In the genomic region with DNA sequence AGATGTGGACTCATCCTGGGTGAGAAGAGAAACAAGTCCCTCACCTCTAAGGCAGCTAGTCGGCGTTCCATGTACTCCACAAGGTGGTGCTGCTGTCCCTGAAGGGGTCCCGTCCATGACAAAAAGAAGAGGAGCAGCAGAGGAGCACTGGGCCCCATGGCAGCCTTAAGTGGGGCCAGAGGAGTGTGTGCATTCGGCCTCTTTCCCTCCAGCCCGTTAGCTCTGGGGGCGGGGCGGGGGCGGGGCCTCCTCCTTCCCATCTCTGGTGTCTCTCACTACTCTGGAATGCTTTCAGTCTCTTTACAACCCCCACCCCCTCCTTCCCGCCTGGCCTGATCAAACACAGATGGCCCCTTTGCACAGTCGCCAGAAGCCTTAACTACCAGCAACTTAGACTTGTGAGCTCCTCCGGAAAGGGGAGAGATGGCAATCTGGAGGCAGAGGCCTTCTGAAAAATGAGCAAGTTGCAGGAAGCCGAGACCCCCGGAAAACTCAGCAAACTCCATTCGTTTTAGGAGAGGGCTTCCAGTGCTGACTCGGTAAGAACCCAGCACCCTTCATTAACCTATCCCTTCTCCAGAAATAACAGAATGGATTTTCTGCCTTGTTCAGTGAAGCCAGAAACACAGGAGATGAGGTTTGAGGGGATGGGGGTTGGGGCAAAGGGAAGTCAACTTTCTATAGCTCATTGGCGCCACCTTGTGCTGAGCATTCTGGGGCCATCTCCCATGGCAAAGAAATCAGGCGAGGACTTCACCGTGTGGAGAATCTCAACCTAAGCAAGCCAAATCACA, we compare ENCODE assay signal across 8 mouse cellular contexts. TPM values are rescaled to one million over a fixed set of nuclear protein-coding genes. Genes with fewer than 3 reads are reported as not detected.
A peak's percentile ranks its signal among the peaks of the same experiment; 100 is the strongest.
DNase-seq lines count a peak whose midpoint lies in the region; ATAC-seq and TF ChIP-seq lines count a peak whose summit lies in the region.

TSS of gene Olfml3 (minus strand) at position 224 of the 794 bp plus-strand sequence.

- peak; percentile 77 for ATAC-seq in heart, embryonic 13.5 days (ENCODE audit: extremely low read depth, insufficient number of reproducible peaks, low FRiP score, low TSS enrichment)
- peak; percentile 76 for ATAC-seq in kidney, postnatal 0 days (replicated peaks; ENCODE audit: low FRiP score, low read depth)
- ATAC-seq in liver, embryonic 11.5 days (replicated peaks; ENCODE audit: low FRiP score): peak; percentile 81

- H3K4me3 ChIP-seq in heart, embryonic 13.5 days: peak within 1 kb of the TSS; percentile 51
- H3K4me3 ChIP-seq in kidney, postnatal 0 days (replicated peaks; ENCODE audit: low read depth, low read length): peak within 1 kb of the TSS; percentile 33
- H3K4me3 ChIP-seq in liver, embryonic 11.5 days (ENCODE audit: low read depth, low read length): peak within 1 kb of the TSS; percentile 34

- no peaks in the 10 kb centered on the region for H3K9me3 ChIP-seq in heart, embryonic 13.5 days
- H3K9me3 ChIP-seq in kidney, postnatal 0 days (replicated peaks; ENCODE audit: low read length): no peaks in the 10 kb centered on the region
- H3K9me3 ChIP-seq in liver, embryonic 11.5 days (ENCODE audit: control insufficient read depth, low read length): no peaks in the 10 kb centered on the region

- peaks cover 18% of the 10 kb centered on the region for H3K36me3 ChIP-seq in heart, embryonic 13.5 days
- peaks cover 6% of the 10 kb centered on the region; the same call in 1 of the 2 replicates for H3K36me3 ChIP-seq in kidney, postnatal 0 days (ENCODE audit: insufficient read depth, low read length)
- H3K36me3 ChIP-seq in liver, embryonic 11.5 days (ENCODE audit: control insufficient read depth, insufficient read depth, low read length): no peaks in the 10 kb centered on the region; the same call in none of the 2 replicates
- H3K36me3 ChIP-seq in splenic B cell, adult 2 months (ENCODE audit: control insufficient read depth, insufficient read depth, low read length, poor library complexity, severe bottlenecking): 0 out of 2 replicates have a peak, but pooled peaks cover 3% of the 10 kb centered on the region

- WGBS in heart, embryonic 13.5 days: under 1% methylated on average over 18 of the region's 18 CpGs
- under 1% methylated on average over 18 of the region's 18 CpGs for WGBS in kidney, postnatal 0 days
- under 1% methylated on average over 18 of the region's 18 CpGs for WGBS in liver, embryonic 11.5 days

- H3K9ac ChIP-seq in heart, embryonic 13.5 days: peak within 1 kb of the TSS; percentile 79
- H3K9ac ChIP-seq in kidney, postnatal 0 days (ENCODE audit: low read depth, low read length): peak within 1 kb of the TSS; percentile 45; the same call in 1 of the 2 replicates
- no peak within 1 kb of the TSS for H3K9ac ChIP-seq in liver, embryonic 11.5 days (ENCODE audit: low read depth, low read length)

- TF ChIP-seq CTCF in kidney, postnatal 0 days (IDR thresholded peaks at IDR 0.05; ENCODE audit: low read depth): peak; percentile 90

- no peaks in the 10 kb centered on the region for H3K27me3 ChIP-seq in heart, embryonic 13.5 days (replicated peaks)
- H3K27me3 ChIP-seq in kidney, postnatal 0 days (ENCODE audit: insufficient read depth, low read length): no peaks in the 10 kb centered on the region
- no peaks in the 10 kb centered on the region for H3K27me3 ChIP-seq in liver, embryonic 11.5 days (replicated peaks; ENCODE audit: control insufficient read depth, insufficient read depth, low read length)
- no peaks in the 10 kb centered on the region for H3K27me3 ChIP-seq in splenic B cell, adult 2 months (ENCODE audit: control insufficient read depth, insufficient read depth, low read length, poor library complexity, severe bottlenecking)

- H3K4me2 ChIP-seq in heart, embryonic 13.5 days: peak within 1 kb of the TSS; percentile 74
- peak within 1 kb of the TSS; percentile 67 for H3K4me2 ChIP-seq in kidney, postnatal 0 days (ENCODE audit: low read length)
- H3K4me2 ChIP-seq in liver, embryonic 11.5 days: peak within 1 kb of the TSS; percentile 67

- H3K4me1 ChIP-seq in heart, embryonic 13.5 days: peaks cover 67% of the 10 kb centered on the region
- peaks cover 15% of the 10 kb centered on the region; the same call in 1 of the 2 replicates for H3K4me1 ChIP-seq in kidney, postnatal 0 days (replicated peaks; ENCODE audit: insufficient read depth, low read length)
- peaks cover 14% of the 10 kb centered on the region for H3K4me1 ChIP-seq in liver, embryonic 11.5 days (replicated peaks; ENCODE audit: control insufficient read depth, insufficient read depth, low read length)

- H3K27ac ChIP-seq in heart, embryonic 13.5 days (replicated peaks): peak within 1 kb of the TSS; percentile 98
- H3K27ac ChIP-seq in kidney, postnatal 0 days: peak within 1 kb of the TSS; percentile 82
- H3K27ac ChIP-seq in liver, embryonic 11.5 days (ENCODE audit: low read depth, low read length): peak within 1 kb of the TSS; percentile 38; the same call in 1 of the 2 replicates

- peak; percentile 73 to 87 for DNase-seq in CD8-positive naive resting alpha-beta T cell, adult 2 months (ENCODE audit: low read depth in 2 of 2, low spot score in 2 of 2)
- DNase-seq in c-Kit-negative CD71-positive TER-119-positive erythroid progenitor cells, embryonic 14.5 days (ENCODE audit: low read depth, low spot score): peak; percentile 25
- DNase-seq in fibroblast of lung, adult 2 months (ENCODE audit: low read depth): peak; percentile 75
- peak; percentile 94 for DNase-seq in kidney, postnatal 0 days (ENCODE audit: low spot score)
- DNase-seq in liver, embryonic 11.5 days (ENCODE audit: low spot score): peak; percentile 74
- peak; percentile 92 for DNase-seq in naive thymus-derived CD4-positive, alpha-beta T cell, adult 2 months (ENCODE audit: low read depth)
- peak; percentile 86 for DNase-seq in splenic B cell, adult 2 months (ENCODE audit: low read depth, low spot score)

RNA-seq across cellular contexts. Expression of gene Olfml3, which starts in this region (rescaled TPM):
- polyA plus RNA-seq in heart, embryonic 13.5 days (2015; fragmentation: Nextera tagmentation; extraction: Ambion mirVana): 21.9 and 24.1 TPM in 2 replicates
- 48.5 and 51.2 TPM in 2 replicates for polyA plus RNA-seq in kidney, postnatal 0 days (2015; fragmentation: Nextera tagmentation; extraction: Ambion mirVana)
- polyA plus RNA-seq in liver, embryonic 11.5 days (2014; fragmentation: Nextera tagmentation; extraction: Ambion mirVana): 7.8 and 8.5 TPM in 2 replicates

Comparison
In these comparisons a context has a peak if more than half of its experiments do, and no peak if none do; other contexts are left out.
1. Peak in every context shown above with its lines: DNase-seq, ATAC-seq, H3K4me3 ChIP-seq and H3K27ac ChIP-seq.
2. DNase-seq: peak in every context shown above with its lines; median percentile 94 in kidney, postnatal 0 days; 92 in naive thymus-derived CD4-positive, alpha-beta T cell, adult 2 months; 86 in splenic B cell, adult 2 months; 80 in CD8-positive naive resting alpha-beta T cell, adult 2 months; 75 in fibroblast of lung, adult 2 months; 74 in liver, embryonic 11.5 days; 25 in c-Kit-negative CD71-positive TER-119-positive erythroid progenitor cells, embryonic 14.5 days.
3. H3K27ac ChIP-seq: peak in every context shown above with its lines; median percentile 98 in heart, embryonic 13.5 days; 82 in kidney, postnatal 0 days; 38 in liver, embryonic 11.5 days.